Mouse (Mus musculus) heart, postnatal 10 days (tissue): Measurements from ENCODE around the gene Kcnk7. TPM values are rescaled to one million over a fixed set of nuclear protein-coding genes. Genes with fewer than 3 reads are reported as not detected.

Source experiments
- DNase-seq, 2 experiments: peaks; one replicate each; pipeline ENCODE4 v3.0.0; 2021
- intact Hi-C: fragments of 180-260 bp; cut with DNase I; formaldehyde crosslinking; loops from one replicate; pipeline ENCODE4 v1.15.1; 2025
- microRNA-seq, 2 experiments: library from miRNA; unstranded; fragments of <30 nt; microRNA quantifications; one replicate each; pipeline ENCODE4 v1.2.0; 2022
- total RNA-seq, 2 experiments: library from RNA; stranded (reverse); gene quantifications; 2 replicates each; pipeline ENCODE4 v1.2.3; 2021

The Kcnk7 gene
- total RNA-seq, 2 experiments from 2014 or later, result not detected

- intact Hi-C loops, result no loop called here
- DNase-seq, result no peak
These were observed 41.9 kb downstream of the Kcnk7 start for GRCm38 (mm10) chr19:5745756-5746710.

GRCm38 (mm10) chr19:5746907-5747363, 42.8 kb downstream of the Kcnk7 start:
- intact Hi-C loops, result no loop called here
- DNase-seq, result no peak

GRCm38 (mm10) chr19:5749476-5749875, 45.3 kb downstream of the Kcnk7 start:
- intact Hi-C loops, result no loop called here

GRCm38 (mm10) chr19:5750951-5751350, 46.8 kb downstream of the Kcnk7 start:
- intact Hi-C loops, result no loop called here
- no peak for DNase-seq

More at GRCm38 (mm10) chr19:5749476-5749875, 45.3 kb downstream of the Kcnk7 start:
- DNase-seq, result no peak

- DNase-seq, result peak in 1 of 2 experiments; percentile 53
- intact Hi-C loops, result no loop called here
These were observed 47.6 kb downstream of the Kcnk7 start for GRCm38 (mm10) chr19:5751742-5752141.

GRCm38 (mm10) chr19:5756321-5756985, 52.3 kb downstream of the Kcnk7 start:
- intact Hi-C loops, result no loop called here
- no peak for DNase-seq

Small RNA genes lying within 50 kb of the gene (microRNA-seq; reads per million reads assigned to microRNA genes)
- 0 to 0.70 reads per million in 2 experiments for gene Mir6987

Other genes starting within 250 kb of the Kcnk7 start
- 10 to 100 TPM; 12.5 to 14.5 TPM for gene Ccdc85b, start 246.5 kb upstream of the Kcnk7 start, total RNA-seq
- gene Fibp, start 243.8 kb upstream of the Kcnk7 start, total RNA-seq, result 10 to 100 TPM; 90.2 to 91.5 TPM
- gene Ctsw, start 235.9 kb upstream of the Kcnk7 start, total RNA-seq, result under 1 TPM; 0.41 to 0.45 TPM
- 10 to 100 TPM; 28.6 to 32.7 TPM for gene Efemp2, start 230.4 kb upstream of the Kcnk7 start, total RNA-seq
- gene Mus81, start 216.0 kb upstream of the Kcnk7 start, total RNA-seq, result 10 to 100 TPM; 24.3 to 25.5 TPM
- gene Cfl1, start 213.9 kb upstream of the Kcnk7 start, total RNA-seq, result 100 to 1,000 TPM; 497 to 519 TPM
- gene 1700020D05Rik, start 200.6 kb upstream of the Kcnk7 start, total RNA-seq, result 1 to 10 TPM in 1 of 2 experiments, under 1 TPM in 1; 0.69 to 1.2 TPM
- gene Snx32, start 193.8 kb upstream of the Kcnk7 start, total RNA-seq, result 1 to 10 TPM; 6.1 to 7.7 TPM
- gene Ovol1, start 143.7 kb upstream of the Kcnk7 start, total RNA-seq, result not detected
- 1 to 10 TPM; 4.1 to 4.5 TPM for gene Ap5b1, start 136.3 kb upstream of the Kcnk7 start, total RNA-seq
- gene Rnaseh2c, start 102.5 kb upstream of the Kcnk7 start, total RNA-seq, result 10 to 100 TPM; 63.6 to 76.0 TPM
- 10 to 100 TPM; 34.2 to 43.5 TPM for gene Kat5, start 94.1 kb upstream of the Kcnk7 start, total RNA-seq
- gene Rela, start 66.9 kb upstream of the Kcnk7 start, total RNA-seq, result 10 to 100 TPM; 32.6 to 38.2 TPM
- 10 to 100 TPM; 44.2 to 49.6 TPM for gene Sipa1, start 40.7 kb upstream of the Kcnk7 start, total RNA-seq
- gene Map3k11, start 15.6 kb upstream of the Kcnk7 start, total RNA-seq, result 10 to 100 TPM; 41.3 to 47.8 TPM
- 10 to 100 TPM; 34.7 to 37.9 TPM for gene Pcnx3, start 15.5 kb upstream of the Kcnk7 start, total RNA-seq
- gene Ehbp1l1, start 21.9 kb downstream of the Kcnk7 start, total RNA-seq, result 100 to 1,000 TPM; 154 to 161 TPM
- 10 to 100 TPM; 44.0 to 47.7 TPM for gene Fam89b, start 25.3 kb downstream of the Kcnk7 start, total RNA-seq
- gene Ltbp3, start 36.5 kb downstream of the Kcnk7 start, total RNA-seq, result 10 to 100 TPM; 77.0 to 79.2 TPM
- 10 to 100 TPM; 63.4 to 65.7 TPM for gene Scyl1, start 67.1 kb downstream of the Kcnk7 start, total RNA-seq
- 10 to 100 TPM; 19.0 to 20.5 TPM for gene Frmd8, start 170.9 kb downstream of the Kcnk7 start, total RNA-seq
- gene Slc25a45, start 173.4 kb downstream of the Kcnk7 start, total RNA-seq, result 1 to 10 TPM; 4.6 to 5.9 TPM
- 1 to 10 TPM; 1.1 to 1.2 TPM for gene Tigd3, start 189.8 kb downstream of the Kcnk7 start, total RNA-seq
- 100 to 1,000 TPM; 100 to 101 TPM for gene Dpf2, start 208.6 kb downstream of the Kcnk7 start, total RNA-seq
- gene Cdc42ep2, start 220.4 kb downstream of the Kcnk7 start, total RNA-seq, result 10 to 100 TPM; 14.0 to 16.0 TPM